Mouse (Mus musculus) forebrain, embryonic 13.5 days (tissue): ENCODE results near the gene Tmprss6. TPM values are rescaled to one million over a fixed set of nuclear protein-coding genes. Genes with fewer than 3 reads are reported as not detected.

Experiments
- ATAC-seq: fragments of 200-750 bp; cut with Nextera tagmentation; 2 replicates; pipeline ENCODE4 v1.8.0; 2017
- H3K27ac ChIP-seq: fragments of 300-500 bp; sonication (generic); 2 replicates; pipeline ENCODE4 v1.5.1; 2015; ENCODE audit warnings: inconsistent platforms, mild to moderate bottlenecking, moderate library complexity
- H3K27me3 ChIP-seq: fragments of 300-500 bp; sonication (generic); 2 replicates; pipeline ENCODE4 v1.6.1; 2015; ENCODE audit warnings: mild to moderate bottlenecking, inconsistent platforms
- H3K36me3 ChIP-seq: fragments of 300-500 bp; sonication (generic); 2 replicates; pipeline ENCODE4 v1.6.1; 2015; ENCODE audit warnings: mild to moderate bottlenecking, inconsistent platforms; ENCODE audit not compliant: poor library complexity, severe bottlenecking
- H3K4me1 ChIP-seq: fragments of 300-500 bp; sonication (generic); 2 replicates; pipeline ENCODE4 v1.6.1; 2015; ENCODE audit warnings: inconsistent platforms
- H3K4me2 ChIP-seq: fragments of 300-500 bp; sonication (generic); 2 replicates; pipeline ENCODE4 v1.6.1; 2015; ENCODE audit warnings: inconsistent platforms, mild to moderate bottlenecking, moderate library complexity
- H3K4me3 ChIP-seq: fragments of 300-500 bp; sonication (generic); 2 replicates; pipeline ENCODE4 v1.5.1; 2015; ENCODE audit warnings: mild to moderate bottlenecking, inconsistent platforms
- H3K9ac ChIP-seq: fragments of 300-500 bp; sonication (generic); 2 replicates; pipeline ENCODE4 v1.6.1; 2015; ENCODE audit warnings: mild to moderate bottlenecking, inconsistent platforms
- H3K9me3 ChIP-seq: fragments of 300-500 bp; sonication (generic); replicated peaks from 2 replicates; pipeline ENCODE4 v1.6.1; 2016; ENCODE audit warnings: inconsistent platforms
- WGBS: fragments of 180-500 bp; shearing (Covaris S2); methylation state at CpG from one replicate; pipeline ENCODE4 v1.1.7; 2015; 5-methylcytosine and 5-hydroxymethylcytosine counted together
- polyA plus RNA-seq: library from polyadenylated mRNA; unstranded; fragments of >200 nt; fragmentation: Nextera tagmentation; extraction: Ambion mirVana; gene quantifications from 2 replicates; pipeline ENCODE4 v1.2.1, GENCODE M21; 2015

Tmprss6 gene
- polyA plus RNA-seq, 1 experiment from 2014 or later = not detected

GRCm38 (mm10) chr15:78480991-78481390, 12.6 kb upstream of the Tmprss6 start:
- Histone ChIP-seq H3K4me3 (no peak overlapping the region), H3K36me3 (no peaks in the 10 kb centered on the region), H3K27me3 (0 out of 2 replicates have a peak, but pooled peaks cover 3% of the 10 kb centered on the region), H3K9me3 (no peaks in the 10 kb centered on the region), H3K4me2 (no peak overlapping the region), H3K27ac (no peak overlapping the region), H3K9ac (no peak overlapping the region), H3K4me1 (no peaks in the 10 kb centered on the region)
- WGBS = 80% methylated on average over 2 of the region's 2 CpGs
- no peak for ATAC-seq

DNA sequence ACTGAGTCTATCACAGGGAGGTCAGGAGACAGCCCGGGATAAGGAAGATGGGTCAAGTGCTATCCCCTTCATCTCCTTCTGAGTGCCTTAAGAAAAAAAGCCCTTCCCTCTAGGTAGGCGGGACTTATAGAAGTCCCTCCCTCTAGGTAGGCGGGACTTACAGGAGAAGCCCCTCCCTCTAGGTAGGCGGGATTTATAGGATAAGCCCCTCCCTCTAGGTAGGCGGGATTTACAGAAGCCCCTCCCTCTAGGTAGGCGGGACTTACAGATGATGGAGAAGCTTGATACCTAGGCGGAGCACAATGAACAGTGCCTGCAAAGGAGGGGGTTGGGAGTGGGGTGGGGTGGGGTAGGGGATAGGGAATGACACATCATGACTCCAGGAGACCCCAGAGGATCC, 11.7 kb upstream of the Tmprss6 start:
- Histone ChIP-seq H3K9me3 (no peaks in the 10 kb centered on the region), H3K4me3 (no peak overlapping the region), H3K9ac (no peak overlapping the region), H3K27me3 (0 out of 2 replicates have a peak, but pooled peaks cover 6% of the 10 kb centered on the region), H3K27ac (no peak overlapping the region), H3K4me1 (no peaks in the 10 kb centered on the region), H3K36me3 (no peaks in the 10 kb centered on the region), H3K4me2 (no peak overlapping the region)
- ATAC-seq = no peak
- WGBS = 76% methylated on average over 7 of the region's 7 CpGs

DNA sequence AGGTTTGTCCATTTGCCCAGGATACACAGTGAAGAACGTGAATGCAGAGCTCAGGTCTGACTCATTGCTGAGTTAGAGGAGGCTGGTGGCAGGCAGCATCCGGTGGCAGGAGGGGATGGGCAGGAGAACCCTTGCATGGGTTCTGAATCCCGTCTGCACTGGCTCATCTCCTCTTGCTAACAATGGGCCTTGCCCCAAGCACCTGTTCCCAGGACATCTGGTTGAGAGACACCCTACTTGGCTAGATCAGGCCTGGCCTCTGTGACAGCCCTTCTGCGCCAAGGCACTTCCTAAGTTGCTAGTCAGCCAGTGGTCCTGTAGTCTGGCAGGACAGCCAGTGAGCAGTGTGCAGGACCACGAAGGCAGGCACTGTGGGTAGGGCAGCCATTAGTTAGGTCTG, 11.0 kb upstream of the Tmprss6 start:
- Histone ChIP-seq H3K9ac (no peak overlapping the region), H3K9me3 (no peaks in the 10 kb centered on the region), H3K4me2 (no peak overlapping the region), H3K27ac (no peak overlapping the region), H3K4me3 (no peak overlapping the region), H3K4me1 (no peaks in the 10 kb centered on the region), H3K36me3 (no peaks in the 10 kb centered on the region), H3K27me3 (peaks cover 9% of the 10 kb centered on the region; the same call in 1 of the 2 replicates)
- 82% methylated on average over 5 of the region's 5 CpGs for WGBS
- no peak for ATAC-seq

DNA sequence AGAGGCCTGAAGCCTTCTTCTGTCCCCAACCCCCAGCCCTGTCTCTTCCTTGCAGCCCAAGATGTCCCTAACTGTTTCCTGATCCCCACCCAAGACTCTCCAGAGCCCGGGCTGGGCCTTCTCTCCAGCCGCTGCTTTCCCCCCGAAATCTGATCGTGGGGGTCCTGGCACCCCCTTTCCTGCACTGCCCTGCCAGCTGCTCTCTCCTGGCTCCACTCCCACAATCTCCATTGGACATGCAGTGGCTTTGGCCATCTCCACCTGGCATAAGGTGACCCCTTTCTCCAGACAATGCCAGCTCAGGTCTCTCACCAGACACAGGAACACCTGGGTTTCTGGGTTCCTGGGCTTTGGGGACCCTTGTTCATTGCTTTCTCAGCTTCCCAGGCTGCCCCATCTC, 9.6 kb upstream of the Tmprss6 start:
- no peaks in the 10 kb centered on the region for H3K4me1 ChIP-seq
- WGBS = 90% methylated on average over 4 of the region's 4 CpGs

DNA sequence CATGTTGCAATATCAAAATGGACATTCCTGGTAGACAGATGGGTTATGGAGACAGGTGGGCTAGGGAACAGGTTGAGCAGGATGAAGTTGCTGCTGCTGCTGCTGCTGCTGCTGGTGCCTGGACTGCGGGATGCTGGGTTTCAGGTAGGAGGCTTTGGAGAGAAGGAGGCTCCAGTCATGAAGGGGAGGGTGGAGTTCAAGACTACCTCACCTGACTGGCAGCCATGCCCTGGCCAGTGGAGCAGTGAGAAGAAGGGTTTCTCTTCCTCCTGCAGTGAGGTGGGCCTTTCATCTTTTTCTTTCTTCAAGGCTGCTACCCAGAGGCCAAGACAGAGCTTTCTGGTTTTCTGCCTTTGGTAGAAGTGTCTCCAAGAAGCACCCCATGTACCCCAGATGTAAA, 8.4 kb upstream of the Tmprss6 start:
- Histone ChIP-seq H3K4me3 (no peak overlapping the region), H3K27me3 (peaks cover 9% of the 10 kb centered on the region; the same call in 1 of the 2 replicates), H3K9me3 (no peaks in the 10 kb centered on the region), H3K4me2 (no peak overlapping the region), H3K9ac (no peak overlapping the region), H3K36me3 (no peaks in the 10 kb centered on the region), H3K4me1 (no peaks in the 10 kb centered on the region), H3K27ac (no peak overlapping the region)
- no peak for ATAC-seq
- 83% methylated on average over 1 of the region's 1 CpGs for WGBS

More for the DNA sequence above, 9.6 kb upstream of the Tmprss6 start:
- H3K4me3 ChIP-seq = no peak overlapping the region
- no peaks in the 10 kb centered on the region for H3K9me3 ChIP-seq
- H3K4me2 ChIP-seq = no peak overlapping the region
- no peak overlapping the region for H3K9ac ChIP-seq
- no peak overlapping the region for H3K27ac ChIP-seq
- H3K27me3 ChIP-seq = peaks cover 9% of the 10 kb centered on the region; the same call in 1 of the 2 replicates
- ATAC-seq = no peak
- H3K36me3 ChIP-seq = no peaks in the 10 kb centered on the region

GRCm38 (mm10) chr15:78475604-78476031, 7.2 kb upstream of the Tmprss6 start:
- ATAC-seq = no peak
- no peaks in the 10 kb centered on the region for H3K9me3 ChIP-seq
- WGBS = 71% methylated on average over 3 of the region's 3 CpGs

DNA sequence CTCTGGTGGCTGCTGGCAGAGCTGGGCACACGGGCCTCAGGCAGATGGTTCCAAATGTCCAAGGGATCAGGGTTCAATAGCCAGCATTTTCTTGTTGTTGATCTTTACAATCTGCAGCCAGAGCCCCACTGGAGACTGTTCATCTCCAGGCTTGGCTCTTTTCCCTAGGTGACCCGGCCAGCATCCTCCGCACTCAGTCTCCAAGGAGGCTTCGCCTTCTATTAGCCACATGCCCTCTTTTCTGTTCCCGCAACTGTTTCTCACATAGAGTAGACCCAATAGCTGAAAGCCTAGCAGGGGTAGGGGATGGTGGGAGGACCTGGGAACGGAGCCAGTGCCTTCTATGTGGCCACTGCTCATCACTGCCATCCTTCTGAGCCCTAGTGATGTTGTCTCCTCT, 5.0 kb upstream of the Tmprss6 start:
- peaks cover 9% of the 10 kb centered on the region; the same call in 1 of the 2 replicates for H3K27me3 ChIP-seq
- WGBS = 85% methylated on average over 6 of the region's 6 CpGs
- ATAC-seq = no peak
- no peak overlapping the region for H3K27ac ChIP-seq
- H3K9ac ChIP-seq = no peak overlapping the region
- H3K4me3 ChIP-seq = no peak overlapping the region
- no peaks in the 10 kb centered on the region for H3K36me3 ChIP-seq
- H3K4me1 ChIP-seq = no peaks in the 10 kb centered on the region
- no peak overlapping the region for H3K4me2 ChIP-seq
- H3K9me3 ChIP-seq = no peaks in the 10 kb centered on the region

More at GRCm38 (mm10) chr15:78475604-78476031, 7.2 kb upstream of the Tmprss6 start:
- no peak overlapping the region for H3K4me3 ChIP-seq
- H3K4me2 ChIP-seq = no peak overlapping the region
- H3K9ac ChIP-seq = no peak overlapping the region
- H3K27ac ChIP-seq = no peak overlapping the region
- H3K27me3 ChIP-seq = peaks cover 9% of the 10 kb centered on the region; the same call in 1 of the 2 replicates
- no peaks in the 10 kb centered on the region for H3K36me3 ChIP-seq
- no peaks in the 10 kb centered on the region for H3K4me1 ChIP-seq

GRCm38 (mm10) chr15:78471902-78472301, 3.5 kb upstream of the Tmprss6 start:
- no peak overlapping the region for H3K9ac ChIP-seq
- ATAC-seq = no peak
- H3K9me3 ChIP-seq = no peaks in the 10 kb centered on the region
- H3K27ac ChIP-seq = no peak overlapping the region
- 44% methylated on average over 7 of the region's 7 CpGs for WGBS
- no peaks in the 10 kb centered on the region for H3K36me3 ChIP-seq
- no peaks in the 10 kb centered on the region for H3K4me1 ChIP-seq
- H3K4me3 ChIP-seq = no peak overlapping the region
- H3K4me2 ChIP-seq = no peak overlapping the region
- H3K27me3 ChIP-seq = peaks cover 9% of the 10 kb centered on the region; the same call in 1 of the 2 replicates

GRCm38 (mm10) chr15:78470495-78471276, 2.3 kb upstream of the Tmprss6 start:
- no peaks in the 10 kb centered on the region for H3K4me1 ChIP-seq
- no peaks in the 10 kb centered on the region for H3K36me3 ChIP-seq
- WGBS = 75% methylated on average over 4 of the region's 4 CpGs
- H3K27ac ChIP-seq = no peak overlapping the region
- no peak for ATAC-seq
- H3K9ac ChIP-seq = no peak overlapping the region
- peaks cover 6% of the 10 kb centered on the region; the same call in 1 of the 2 replicates for H3K27me3 ChIP-seq
- H3K4me2 ChIP-seq = no peak overlapping the region
- H3K9me3 ChIP-seq = no peaks in the 10 kb centered on the region
- no peak overlapping the region for H3K4me3 ChIP-seq

DNA sequence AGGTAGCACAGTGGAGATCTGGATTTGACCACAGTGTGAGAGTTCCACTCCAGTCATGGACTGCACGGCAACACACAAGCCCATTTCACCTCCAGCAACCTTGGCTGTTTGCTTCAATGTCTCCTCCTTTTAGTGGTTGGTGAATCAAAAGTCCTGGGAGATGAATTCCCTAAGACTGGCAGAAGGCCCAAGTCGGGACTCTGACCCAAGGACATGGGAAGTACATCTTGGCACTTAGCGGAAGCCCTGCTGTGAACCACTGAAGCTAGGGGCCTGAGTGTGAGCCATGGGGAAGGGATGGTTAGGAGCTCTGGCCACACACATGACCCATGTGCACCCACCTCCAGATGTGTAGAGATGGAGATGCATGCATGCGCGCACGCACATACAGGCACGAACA, 864 bp downstream of the Tmprss6 start:
- Histone ChIP-seq H3K4me2 (no peak overlapping the region), H3K27ac (no peak overlapping the region), H3K9ac (no peak overlapping the region), H3K4me1 (no peaks in the 10 kb centered on the region), H3K4me3 (no peak overlapping the region), H3K27me3 (no peaks in the 10 kb centered on the region), H3K9me3 (no peaks in the 10 kb centered on the region), H3K36me3 (no peaks in the 10 kb centered on the region)
- no peak for ATAC-seq
- WGBS = 94% methylated on average over 7 of the region's 7 CpGs

DNA sequence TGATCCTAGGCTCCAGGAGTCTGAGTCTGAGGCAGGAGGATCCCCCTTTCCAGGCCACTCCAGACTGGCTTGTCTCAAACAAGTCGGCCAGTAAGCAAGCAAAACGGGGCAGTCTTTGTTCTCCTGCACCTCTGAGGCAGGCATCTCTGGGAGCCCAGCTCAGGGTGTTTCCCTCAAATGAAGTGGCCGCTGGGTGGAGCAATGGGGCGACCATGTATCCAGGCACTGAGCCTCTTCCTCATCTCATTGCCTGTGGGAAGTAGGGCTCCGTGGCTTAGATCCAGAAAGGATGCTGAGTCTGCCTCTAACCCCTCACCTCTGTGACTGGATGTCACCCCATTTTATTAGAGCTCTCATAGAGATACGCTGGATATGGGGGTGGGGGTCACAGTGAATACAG, 1.6 kb downstream of the Tmprss6 start:
- Histone ChIP-seq H3K9ac (no peak overlapping the region), H3K4me3 (no peak overlapping the region), H3K4me2 (no peak overlapping the region), H3K27ac (no peak overlapping the region), H3K27me3 (no peaks in the 10 kb centered on the region), H3K36me3 (no peaks in the 10 kb centered on the region), H3K4me1 (no peaks in the 10 kb centered on the region), H3K9me3 (no peaks in the 10 kb centered on the region)
- ATAC-seq = no peak
- 40% methylated on average over 6 of the region's 6 CpGs for WGBS

GRCm38 (mm10) chr15:78462981-78463380, 5.5 kb downstream of the Tmprss6 start:
- 79% methylated on average over 2 of the region's 2 CpGs for WGBS
- ATAC-seq = no peak
- Histone ChIP-seq H3K9me3 (no peaks in the 10 kb centered on the region), H3K4me1 (no peaks in the 10 kb centered on the region), H3K4me3 (no peak overlapping the region), H3K27ac (no peak overlapping the region), H3K27me3 (no peaks in the 10 kb centered on the region), H3K4me2 (no peak overlapping the region), H3K36me3 (no peaks in the 10 kb centered on the region), H3K9ac (no peak overlapping the region)
